Mouse (Mus musculus) kidney, postnatal 14 days (tissue): ENCODE data around the gene Slc30a1.

Source experiments
- DNase-seq: peaks from one replicate; pipeline ENCODE4 v3.0.0; 2022; ENCODE audit warnings: mixed read lengths

Slc30a1 gene

GRCm38 (mm10) chr1:191945756-191946155, 39.2 kb downstream of the Slc30a1 start:
- DNase-seq = no peak

DNA sequence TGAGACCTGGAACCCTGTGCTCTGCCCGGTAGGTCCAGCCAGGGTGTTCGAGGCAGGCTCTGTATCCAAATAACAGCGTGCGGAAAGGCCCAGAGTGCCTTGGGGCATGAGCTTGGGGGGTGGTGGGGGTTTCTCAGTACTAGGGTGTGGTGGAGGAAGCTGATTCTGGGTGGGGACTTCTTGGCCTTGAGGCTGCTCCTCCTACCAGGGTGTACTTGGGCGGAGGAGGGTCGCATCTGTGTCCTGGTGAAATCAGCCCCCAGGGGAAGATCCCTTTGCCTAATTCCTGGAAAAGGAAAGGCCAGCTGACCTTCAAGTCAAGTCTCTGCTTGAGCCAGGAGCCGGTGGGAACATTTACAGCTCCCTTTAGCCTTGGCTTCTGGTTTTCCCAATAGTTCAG, 39.7 kb downstream of the Slc30a1 start:
- no peak for DNase-seq

DNA sequence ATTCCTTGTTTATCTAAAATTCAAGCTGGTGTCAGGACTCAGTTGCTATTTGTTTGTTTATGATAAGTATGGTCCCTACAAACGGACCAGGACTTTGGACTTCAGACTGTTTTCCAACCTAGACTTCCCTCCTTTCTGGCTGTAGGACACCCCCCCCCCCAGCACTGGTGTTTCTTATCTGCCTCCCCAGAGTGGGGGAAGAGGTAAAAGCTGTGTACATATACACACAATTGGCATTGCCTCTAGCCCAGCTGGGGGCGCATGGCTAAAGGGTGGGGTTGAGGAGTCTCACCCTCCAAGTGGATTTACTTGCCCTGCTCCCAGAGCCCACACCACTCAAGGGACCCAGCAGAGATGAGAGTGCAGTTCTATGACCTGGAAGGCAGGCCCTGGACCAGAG, 40.3 kb downstream of the Slc30a1 start:
- no peak for DNase-seq

DNA sequence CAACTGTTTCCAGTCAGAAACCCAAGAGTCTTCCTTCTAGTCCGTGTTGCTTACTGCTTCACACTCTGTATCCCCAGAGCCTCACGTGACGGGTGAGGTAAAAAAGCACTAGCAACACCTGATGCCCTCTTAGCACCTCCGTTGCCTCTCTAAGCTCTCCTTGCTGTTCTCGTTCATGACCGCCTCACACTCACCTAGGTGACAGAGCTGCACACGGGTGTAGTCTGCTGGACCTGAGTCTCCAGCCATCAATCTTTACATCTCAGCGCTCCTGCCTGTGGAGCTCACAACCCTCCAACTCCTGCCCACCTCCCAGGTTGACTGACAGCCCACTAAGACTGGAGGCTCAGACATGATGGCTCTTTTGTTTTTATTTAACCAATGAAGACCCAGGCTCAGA, 41.2 kb downstream of the Slc30a1 start:
- DNase-seq = no peak

DNA sequence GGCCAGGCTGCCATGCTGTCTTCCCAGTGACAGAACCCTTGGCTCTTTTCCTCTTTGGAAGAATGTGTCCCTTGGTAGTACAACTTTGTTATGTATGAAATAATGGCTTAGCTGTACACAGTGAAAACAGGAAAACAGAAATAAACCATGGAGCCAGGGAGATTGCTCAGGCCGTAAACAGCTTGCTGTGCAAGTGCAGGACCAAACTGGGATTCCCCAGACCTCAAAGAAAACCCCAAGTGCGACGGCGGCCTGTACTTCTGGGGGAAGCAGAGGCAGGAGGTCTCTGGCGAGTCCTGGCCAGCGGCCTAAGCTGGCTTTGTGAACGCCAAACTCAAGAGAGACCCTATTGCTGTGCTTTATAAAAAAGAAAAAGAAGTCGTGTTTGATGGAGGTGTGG, 42.0 kb downstream of the Slc30a1 start:
- no peak for DNase-seq

GRCm38 (mm10) chr1:191950611-191951010, 44.0 kb downstream of the Slc30a1 start:
- no peak for DNase-seq

GRCm38 (mm10) chr1:191952733-191953335, 46.3 kb downstream of the Slc30a1 start:
- no peak for DNase-seq

DNA sequence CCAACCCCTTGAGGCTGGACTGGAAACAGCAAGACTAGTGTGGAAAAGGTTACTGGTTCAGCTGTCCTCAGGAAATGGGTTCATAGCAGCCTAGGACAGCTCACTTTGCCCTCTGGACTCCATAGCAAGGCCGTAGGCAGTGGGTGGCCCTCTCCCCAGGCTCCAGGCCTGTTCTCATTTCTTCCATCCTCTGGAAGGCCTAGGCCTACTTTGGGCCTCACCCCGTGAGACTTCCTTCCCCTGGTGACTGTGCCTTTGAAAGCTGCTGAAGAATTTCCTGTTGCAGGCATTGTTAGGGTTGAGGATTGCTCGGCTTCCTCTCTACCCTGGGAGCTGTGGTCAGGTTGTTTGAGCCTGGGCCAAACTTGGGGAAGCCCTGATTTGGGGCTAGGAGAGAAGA, 48.5 kb downstream of the Slc30a1 start:
- peak; percentile 56 for DNase-seq

DNA sequence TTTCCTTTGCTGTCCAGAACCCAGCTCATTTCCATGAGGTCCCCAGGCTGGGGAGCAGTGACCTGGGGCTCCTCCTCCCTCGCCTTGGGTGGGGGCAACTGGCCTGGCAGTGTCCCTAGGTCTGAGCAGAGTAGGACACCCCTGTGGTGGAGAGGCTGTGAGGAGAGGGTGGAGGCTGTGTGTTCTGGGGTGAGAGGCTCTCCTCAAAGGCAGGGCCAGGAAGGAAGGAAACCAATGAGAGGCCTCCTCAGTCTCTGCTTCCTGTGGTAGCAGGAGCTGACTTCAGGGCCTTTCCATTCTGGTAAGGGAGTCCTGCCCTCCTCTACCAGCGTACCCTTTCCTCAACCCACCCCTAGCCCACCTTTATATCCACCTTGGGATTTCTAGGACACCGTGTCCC, 49.7 kb downstream of the Slc30a1 start:
- peak; percentile 45 for DNase-seq

DNA sequence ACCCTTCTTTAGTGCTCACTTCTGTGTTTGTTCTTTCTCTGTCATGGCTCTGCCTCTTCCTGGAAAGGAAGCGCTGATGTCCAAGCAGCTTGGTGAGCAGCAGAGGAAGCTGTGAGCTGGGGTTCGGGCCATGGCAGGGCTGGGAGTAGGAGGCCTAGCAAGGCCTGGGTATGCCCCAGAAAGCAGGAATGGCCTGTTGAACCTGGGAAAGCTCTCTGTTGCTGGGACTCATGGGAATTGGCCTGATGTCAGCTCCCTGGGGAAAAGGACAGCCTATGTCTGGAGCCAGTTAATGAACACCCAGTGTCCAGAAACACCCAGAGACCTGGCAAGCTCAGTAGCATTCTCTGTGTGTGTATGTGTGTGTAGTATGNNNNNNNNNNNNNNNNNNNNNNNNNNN, 50.3 kb downstream of the Slc30a1 start:
- peak; percentile 88 for DNase-seq

DNA sequence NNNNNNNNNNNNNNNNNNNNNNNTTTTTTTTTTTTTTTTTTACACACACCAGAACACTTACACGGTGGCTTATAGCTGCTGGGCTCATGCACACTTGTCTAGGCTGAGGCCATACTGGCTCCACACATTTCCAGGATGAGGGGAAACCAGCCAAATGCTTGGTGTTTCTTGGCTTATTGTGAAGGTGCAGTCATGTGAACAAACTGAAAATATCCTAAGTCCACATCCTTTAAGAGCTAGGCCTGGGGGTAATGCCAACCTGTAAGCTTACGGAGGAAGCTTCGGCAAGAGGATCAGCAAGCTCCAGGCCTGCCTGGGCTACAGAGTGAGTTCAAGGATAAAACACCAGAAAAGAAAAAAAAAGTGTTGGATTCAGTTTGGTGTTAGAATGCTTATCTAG, 50.8 kb downstream of the Slc30a1 start:
- DNase-seq = peak; percentile 70

- no peak for DNase-seq
These were observed 54.4 kb downstream of the Slc30a1 start for GRCm38 (mm10) chr1:191960946-191961345.
